Mouse (Mus musculus) midbrain, embryonic 16.5 days (tissue): ENCODE measurements around the gene Txnip. TPM values are rescaled to one million over a fixed set of nuclear protein-coding genes. Genes with fewer than 3 reads are reported as not detected.

Source experiments
- ATAC-seq: fragments of 200-750 bp; cut with Nextera tagmentation; 2 replicates; pipeline ENCODE4 v1.8.0; 2017; ENCODE audit warnings: moderate TSS enrichment
- H3K27ac ChIP-seq: fragments of 300-500 bp; sonication (generic); 2 replicates; pipeline ENCODE4 v1.5.1; 2014; ENCODE audit warnings: mild to moderate bottlenecking, low read length, mixed read lengths
- H3K27me3 ChIP-seq: fragments of 300-500 bp; sonication (generic); 2 replicates; pipeline ENCODE4 v1.6.1; 2014; ENCODE audit warnings: low read depth, low read length, mixed read lengths; ENCODE audit not compliant: control insufficient read depth, insufficient read depth
- H3K36me3 ChIP-seq: fragments of 300-500 bp; sonication (generic); 2 replicates; pipeline ENCODE4 v1.6.1; 2014; ENCODE audit warnings: mild to moderate bottlenecking, low read length, moderate library complexity, mixed read lengths; ENCODE audit not compliant: control insufficient read depth, insufficient read depth
- H3K4me1 ChIP-seq: fragments of 300-500 bp; sonication (generic); 2 replicates; pipeline ENCODE4 v1.6.1; 2014; ENCODE audit warnings: mild to moderate bottlenecking, low read length, mixed read lengths; ENCODE audit not compliant: control insufficient read depth, insufficient read depth
- H3K4me2 ChIP-seq: fragments of 300-500 bp; sonication (generic); 2 replicates; pipeline ENCODE4 v1.6.1; 2014; ENCODE audit warnings: mild to moderate bottlenecking, low read length, mixed read lengths
- H3K4me3 ChIP-seq: fragments of 300-500 bp; sonication (generic); 2 replicates; pipeline ENCODE4 v1.5.1; 2014; ENCODE audit warnings: low read depth, mild to moderate bottlenecking, low read length, moderate library complexity, mixed read lengths
- H3K9ac ChIP-seq: fragments of 300-500 bp; sonication (generic); 2 replicates; pipeline ENCODE4 v1.6.1; 2014; ENCODE audit warnings: low read depth, low read length, mixed read lengths
- H3K9me3 ChIP-seq: fragments of 300-500 bp; sonication (generic); replicated peaks from 2 replicates; pipeline ENCODE4 v1.6.1; 2014; ENCODE audit warnings: mild to moderate bottlenecking, low read length, mixed read lengths; ENCODE audit not compliant: control insufficient read depth, poor library complexity, severe bottlenecking
- WGBS: fragments of 180-500 bp; shearing (Covaris S2); extraction: QIAGEN DNeasy Blood & Tissue Kit; methylation state at CpG from one replicate; pipeline ENCODE4 v1.1.7; 2014; 5-methylcytosine and 5-hydroxymethylcytosine counted together
- polyA plus RNA-seq: library from polyadenylated mRNA; unstranded; fragments of >200 nt; fragmentation: Nextera tagmentation; extraction: Ambion mirVana; gene quantifications from 2 replicates; pipeline ENCODE4 v1.2.1, GENCODE M21; 2015

Txnip gene
- polyA plus RNA-seq, 1 experiment from 2014 or later = 41.5 TPM

- H3K4me2 ChIP-seq = no peak overlapping the region
- H3K27ac ChIP-seq = no peak overlapping the region
- H3K27me3 ChIP-seq = no peaks in the 10 kb centered on the region
- WGBS = 59% methylated on average over 10 of the region's 10 CpGs
- H3K4me3 ChIP-seq = no peak overlapping the region
- H3K9ac ChIP-seq = no peak overlapping the region
- H3K36me3 ChIP-seq = 0 out of 2 replicates have a peak, but pooled peaks cover 3% of the 10 kb centered on the region
- ATAC-seq = no peak
- no peaks in the 10 kb centered on the region for H3K9me3 ChIP-seq
- peaks cover 29% of the 10 kb centered on the region for H3K4me1 ChIP-seq
Observed at GRCm38 (mm10) chr3:96561946-96562681, 4.4 kb downstream of the Txnip start.

- Histone ChIP-seq H3K27me3 (no peaks in the 10 kb centered on the region), H3K36me3 (0 out of 2 replicates have a peak, but pooled peaks cover 3% of the 10 kb centered on the region), H3K27ac (no peak overlapping the region), H3K9ac (no peak overlapping the region), H3K4me1 (peaks cover 29% of the 10 kb centered on the region), H3K4me3 (no peak overlapping the region), H3K9me3 (no peaks in the 10 kb centered on the region), H3K4me2 (no peak overlapping the region)
- ATAC-seq = no peak
- WGBS = 94% methylated on average over 8 of the region's 8 CpGs
Observed at GRCm38 (mm10) chr3:96563267-96563666, 5.5 kb downstream of the Txnip start.

GRCm38 (mm10) chr3:96563911-96564632 lies 6.3 kb downstream of the Txnip start:
- no peak overlapping the region for H3K4me3 ChIP-seq
- 77% methylated on average over 10 of the region's 10 CpGs for WGBS
- no peaks in the 10 kb centered on the region for H3K27me3 ChIP-seq
- ATAC-seq = no peak
- no peak overlapping the region for H3K27ac ChIP-seq
- H3K36me3 ChIP-seq = 0 out of 2 replicates have a peak, but pooled peaks cover 3% of the 10 kb centered on the region
- no peak overlapping the region for H3K4me2 ChIP-seq
- no peak overlapping the region for H3K9ac ChIP-seq
- H3K9me3 ChIP-seq = no peaks in the 10 kb centered on the region
- H3K4me1 ChIP-seq = peaks cover 22% of the 10 kb centered on the region

- Histone ChIP-seq H3K9me3 (no peaks in the 10 kb centered on the region), H3K36me3 (0 out of 2 replicates have a peak, but pooled peaks cover 3% of the 10 kb centered on the region), H3K4me2 (no peak overlapping the region), H3K9ac (no peak overlapping the region), H3K27ac (no peak overlapping the region), H3K4me3 (no peak overlapping the region), H3K27me3 (no peaks in the 10 kb centered on the region), H3K4me1 (peaks cover 16% of the 10 kb centered on the region)
- ATAC-seq = no peak
- 81% methylated on average over 7 of the region's 7 CpGs for WGBS
Observed at GRCm38 (mm10) chr3:96564633-96565032, 6.9 kb downstream of the Txnip start.

GRCm38 (mm10) chr3:96565105-96565504 lies 7.3 kb downstream of the Txnip start:
- ATAC-seq = no peak
- H3K36me3 ChIP-seq = 0 out of 2 replicates have a peak, but pooled peaks cover 3% of the 10 kb centered on the region
- WGBS = 96% methylated on average over 2 of the region's 3 CpGs
- H3K27me3 ChIP-seq = no peaks in the 10 kb centered on the region
- no peak overlapping the region for H3K4me2 ChIP-seq
- no peaks in the 10 kb centered on the region for H3K9me3 ChIP-seq
- H3K4me3 ChIP-seq = no peak overlapping the region
- H3K9ac ChIP-seq = no peak overlapping the region
- H3K27ac ChIP-seq = no peak overlapping the region
- peaks cover 11% of the 10 kb centered on the region for H3K4me1 ChIP-seq

GRCm38 (mm10) chr3:96566661-96567450 lies 9.1 kb downstream of the Txnip start:
- Histone ChIP-seq H3K27ac (no peak overlapping the region), H3K4me2 (no peak overlapping the region), H3K4me1 (no peaks in the 10 kb centered on the region), H3K4me3 (no peak overlapping the region), H3K9me3 (no peaks in the 10 kb centered on the region), H3K27me3 (no peaks in the 10 kb centered on the region), H3K36me3 (no peaks in the 10 kb centered on the region), H3K9ac (no peak overlapping the region)
- 88% methylated on average over 8 of the region's 8 CpGs for WGBS
- no peak for ATAC-seq

- 64% methylated on average over 8 of the region's 8 CpGs for WGBS
- no peak overlapping the region for H3K4me3 ChIP-seq
Observed at GRCm38 (mm10) chr3:96568605-96569004, 10.8 kb downstream of the Txnip start.

GRCm38 (mm10) chr3:96569506-96569905 lies 11.7 kb downstream of the Txnip start:
- no peak overlapping the region for H3K27ac ChIP-seq
- no peaks in the 10 kb centered on the region for H3K36me3 ChIP-seq
- no peak for ATAC-seq
- H3K27me3 ChIP-seq = no peaks in the 10 kb centered on the region
- WGBS = 86% methylated on average over 13 of the region's 13 CpGs
- H3K9ac ChIP-seq = no peak overlapping the region
- H3K4me2 ChIP-seq = no peak overlapping the region
- H3K4me3 ChIP-seq = no peak overlapping the region
- H3K9me3 ChIP-seq = no peaks in the 10 kb centered on the region
- no peaks in the 10 kb centered on the region for H3K4me1 ChIP-seq

More at GRCm38 (mm10) chr3:96568605-96569004, 10.8 kb downstream of the Txnip start:
- Histone ChIP-seq H3K27ac (no peak overlapping the region), H3K27me3 (no peaks in the 10 kb centered on the region), H3K4me2 (no peak overlapping the region), H3K9ac (no peak overlapping the region), H3K36me3 (no peaks in the 10 kb centered on the region), H3K4me1 (no peaks in the 10 kb centered on the region), H3K9me3 (no peaks in the 10 kb centered on the region)
- no peak for ATAC-seq
